Mouse (Mus musculus): ENCODE measurements around the gene Spcs3. TPM values are rescaled to one million over a fixed set of nuclear protein-coding genes. Genes with fewer than 3 reads are reported as not detected.

The Spcs3 gene
- total RNA-seq, 2 experiments from 2014 or later = 42.3 to 44.2 TPM

GRCm38 (mm10) chr8:54509221-54509721 lies 20.5 kb downstream of the Spcs3 start:
- peak; percentile 30 to 34 for DNase-seq (ENCODE audit: extremely low spot score in 1 of 2, low spot score in 1 of 2)

- no peak for DNase-seq (ENCODE audit: extremely low spot score in 1 of 2, low spot score in 1 of 2)
Measured at GRCm38 (mm10) chr8:54508814-54509213, 21.0 kb downstream of the Spcs3 start.

- DNase-seq (ENCODE audit: extremely low spot score in 1 of 2, low spot score in 1 of 2) = no peak
Measured at GRCm38 (mm10) chr8:54508096-54508456, 21.7 kb downstream of the Spcs3 start.

GRCm38 (mm10) chr8:54507428-54508095 lies 22.2 kb downstream of the Spcs3 start:
- DNase-seq (ENCODE audit: extremely low spot score in 1 of 2, low spot score in 1 of 2) = peak; percentile 62 to 87

GRCm38 (mm10) chr8:54505060-54505459 lies 24.7 kb downstream of the Spcs3 start:
- no peak for DNase-seq (ENCODE audit: extremely low spot score in 1 of 2, low spot score in 1 of 2)

- DNase-seq (ENCODE audit: extremely low spot score in 1 of 2, low spot score in 1 of 2) = no peak
Measured at GRCm38 (mm10) chr8:54503104-54503503, 26.7 kb downstream of the Spcs3 start.

- no peak for DNase-seq (ENCODE audit: extremely low spot score in 1 of 2, low spot score in 1 of 2)
Measured at GRCm38 (mm10) chr8:54493915-54494314, 35.9 kb downstream of the Spcs3 start.

- peak in 1 of 2 experiments; percentile 72 for DNase-seq (ENCODE audit: extremely low spot score in 1 of 2, low spot score in 1 of 2)
Measured at GRCm38 (mm10) chr8:54493110-54493509, 36.7 kb downstream of the Spcs3 start.

- DNase-seq (ENCODE audit: extremely low spot score in 1 of 2, low spot score in 1 of 2) = no peak
Measured at GRCm38 (mm10) chr8:54491934-54492333, 37.9 kb downstream of the Spcs3 start.

GRCm38 (mm10) chr8:54491057-54491690 lies 38.6 kb downstream of the Spcs3 start:
- DNase-seq (ENCODE audit: extremely low spot score in 1 of 2, low spot score in 1 of 2) = peak in 1 of 2 experiments; percentile 54

GRCm38 (mm10) chr8:54488437-54488836 lies 41.4 kb downstream of the Spcs3 start:
- DNase-seq (ENCODE audit: extremely low spot score in 1 of 2, low spot score in 1 of 2) = no peak

- DNase-seq (ENCODE audit: extremely low spot score in 1 of 2, low spot score in 1 of 2) = no peak
Measured at GRCm38 (mm10) chr8:54486555-54487273, 43.1 kb downstream of the Spcs3 start.

Other genes with a start within 250 kb of the Spcs3 start
- gene Asb5, start 418 bp downstream of the Spcs3 start, total RNA-seq (2021) = 1 to 10 TPM; 1.1 to 1.4 TPM
- not detected for gene Spata4, start 70.8 kb upstream of the Spcs3 start, total RNA-seq (2021)

Measured in layer of hippocampus, postnatal 25 days (tissue).